Mouse (Mus musculus) heart, adult 2 months (tissue): ENCODE data around the gene Tmem255a.

Source experiments
- CTCF ChIP-seq: fragments of 200-600 bp; IDR thresholded peaks from 2 replicates; pipeline ENCODE4 v1.8.1; 2022; ENCODE audit warnings: antibody characterized with exemption, mild to moderate bottlenecking, moderate library complexity
- EP300 ChIP-seq: fragments of 200-500 bp; IDR thresholded peaks from 2 replicates; pipeline ENCODE4 v1.6.1; 2011; ENCODE audit warnings: low read depth, low read length, control low read depth; ENCODE audit not compliant: insufficient read depth
- POLR2A ChIP-seq: fragments of 200-500 bp; IDR thresholded peaks from 2 replicates; pipeline ENCODE4 v1.6.1; 2011; ENCODE audit warnings: mild to moderate bottlenecking, low read depth, low read length, control low read depth; ENCODE audit not compliant: insufficient read depth

DNA sequence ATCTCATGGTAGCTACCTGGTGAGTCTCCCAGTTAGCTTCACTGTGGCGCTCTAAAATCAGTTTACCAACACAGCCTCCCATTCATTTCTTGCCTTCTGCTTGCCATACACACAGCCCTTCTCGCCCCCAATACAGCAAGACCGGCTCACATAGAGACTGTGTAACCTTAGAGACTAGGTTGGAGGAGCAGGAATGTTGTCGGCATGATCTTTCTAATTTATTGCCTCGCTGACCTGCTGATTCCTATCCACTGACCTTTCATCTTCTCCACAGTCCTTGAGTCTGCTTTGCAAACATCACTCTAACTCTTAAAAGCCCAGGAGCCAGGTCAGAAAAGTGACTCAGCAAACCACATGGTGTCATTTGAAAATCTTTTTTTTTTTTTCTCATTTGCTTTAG is 4.6 kb downstream of the Tmem255a start:
- TF ChIP-seq CTCF, result no peak
- no peak for TF ChIP-seq POLR2A
- no peak for TF ChIP-seq EP300
